Mouse (Mus musculus) ES-E14 (cell line): Measurements from ENCODE around the gene Reck. TPM values are rescaled to one million over a fixed set of nuclear protein-coding genes. Genes with fewer than 3 reads are reported as not detected.
A peak's percentile ranks its signal among the peaks of the same experiment; 100 is the strongest.

Experiments
- DNase-seq: peaks from one replicate; pipeline ENCODE4 v3.0.0-alpha.2; 2013; ENCODE audit warnings: low read depth, low spot score
- H3K27ac ChIP-seq: 2 replicates; pipeline ENCODE4 v1.5.1; 2012; ENCODE audit warnings: low read depth, mild to moderate bottlenecking, low read length, moderate library complexity, mixed read lengths; ENCODE audit not compliant: poor library complexity, insufficient read depth, severe bottlenecking
- H3K36me3 ChIP-seq: 2 replicates; pipeline ENCODE4 v1.6.1; 2012; ENCODE audit warnings: mild to moderate bottlenecking, low read length, moderate library complexity, mixed read lengths; ENCODE audit not compliant: control insufficient read depth, poor library complexity, insufficient read depth, severe bottlenecking
- H3K4me1 ChIP-seq, 2 experiments: fragments of 150-350 bp in 1 of 2; sonication (generic) in 1 of 2; 2 replicates each; pipeline ENCODE4 v1.6.1; 2012; ENCODE audit warnings: low read length in 2 of 2, mild to moderate bottlenecking in 1 of 2, mixed read lengths in 1 of 2; ENCODE audit not compliant: control insufficient read depth in 2 of 2, insufficient read depth in 2 of 2, poor library complexity in 1 of 2
- H3K4me3 ChIP-seq, 2 experiments: fragments of 150-350 bp in 1 of 2; sonication (generic) in 1 of 2; 2 replicates each; pipeline ENCODE4 v1.5.1; 2012; ENCODE audit warnings: low read length in 2 of 2, low read depth in 1 of 2, mild to moderate bottlenecking in 1 of 2, mixed read lengths in 1 of 2; ENCODE audit not compliant: insufficient read depth in 1 of 2, poor library complexity in 1 of 2, severe bottlenecking in 1 of 2
- H3K9ac ChIP-seq: 2 replicates; pipeline ENCODE4 v1.6.1; 2012; ENCODE audit warnings: low read depth, mild to moderate bottlenecking, low read length, mixed read lengths; ENCODE audit not compliant: poor library complexity, insufficient read depth, severe bottlenecking
- H3K9me3 ChIP-seq: fragments of 150-350 bp; sonication (generic); 2 replicates; pipeline ENCODE4 v1.6.1; 2012; ENCODE audit warnings: low read depth, mild to moderate bottlenecking, low read length; ENCODE audit not compliant: control insufficient read depth, insufficient read depth
- CHD2 ChIP-seq: IDR thresholded peaks from 2 replicates; pipeline ENCODE4 v1.6.1; 2014; ENCODE audit warnings: mild to moderate bottlenecking, low read depth, low read length, inconsistent platforms
- HCFC1 ChIP-seq: IDR thresholded peaks from 2 replicates; pipeline ENCODE4 v1.6.1; 2012; ENCODE audit warnings: low read length, inconsistent platforms, borderline replicate concordance; ENCODE audit not compliant: insufficient read depth
- MAFK ChIP-seq: IDR thresholded peaks from 2 replicates; pipeline ENCODE4 v1.6.1; 2014; ENCODE audit warnings: mild to moderate bottlenecking, low read depth, low read length, inconsistent platforms; ENCODE audit not compliant: insufficient read depth
- ZC3H11A ChIP-seq: IDR thresholded peaks from 2 replicates; pipeline ENCODE4 v1.6.1; 2012; ENCODE audit warnings: low read depth, mild to moderate bottlenecking, inconsistent platforms, low read length, borderline replicate concordance
- ZNF384 ChIP-seq: IDR thresholded peaks from 2 replicates; pipeline ENCODE4 v1.6.1; 2012; ENCODE audit warnings: low read depth, low read length, inconsistent platforms
- in situ Hi-C, 2 experiments: fragments of 600-800 bp; cut with MboI; formaldehyde crosslinking; loops; one replicate each; pipeline ENCODE4 v1.15.1; 2025; ENCODE audit warnings: low sequenced_read_pairs in 2 of 2, inconsistent platforms in 1 of 2; ENCODE audit not compliant: unreplicated experiment in 2 of 2
- total RNA-seq: library from RNA; depleted of rRNA; stranded (reverse); fragments of 300-350 nt; gene quantifications from 2 replicates; pipeline ENCODE4 v1.2.3, GENCODE M21; 2012

Gene Reck
- total RNA-seq, 1 experiment, result 4.0 TPM

GRCm38 (mm10) chr4:43983756-43984155, 108.4 kb downstream of the Reck start:
- Histone ChIP-seq H3K9ac (no peak overlapping the region), H3K4me3 (peak overlapping the region in 1 of 2 experiments; percentile 29; a peak in 1 of 4 replicates), H3K27ac (no peak overlapping the region), H3K4me1 (peaks cover 0 to 12% of the 10 kb centered on the region in 2 experiments; a peak in 2 of 4 replicates), H3K9me3 (no peaks in the 10 kb centered on the region), H3K36me3 (no peaks in the 10 kb centered on the region)
- DNase-seq, result no peak
- in situ Hi-C loops, result loop anchor here in 1 of 2 experiments (5.0 kb wide), 1 partner anchor 56 kb away; no protein-coding TSS in a partner anchor
- TF ChIP-seq ZC3H11A, result no peak
- TF ChIP-seq ZNF384, result no peak
- TF ChIP-seq CHD2, result no peak
- TF ChIP-seq HCFC1, result no peak
- no peak for TF ChIP-seq MAFK

DNA sequence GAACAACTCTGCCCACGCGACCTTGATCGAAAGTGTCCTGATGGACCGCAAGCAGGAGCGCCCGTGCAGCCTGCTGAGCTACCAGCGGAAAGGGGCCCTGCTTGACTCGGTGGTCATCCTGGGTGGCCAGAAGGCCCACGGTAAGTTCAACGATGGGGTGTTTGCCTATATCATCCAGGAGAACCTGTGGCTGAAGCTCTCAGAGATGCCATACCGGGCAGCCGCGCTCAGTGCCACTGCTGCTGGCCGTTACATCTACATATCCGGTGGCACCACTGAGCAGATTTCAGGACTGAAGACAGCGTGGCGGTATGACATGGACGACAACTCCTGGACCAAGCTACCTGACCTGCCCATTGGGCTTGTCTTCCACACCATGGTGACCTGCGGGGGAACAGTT, 109.0 kb downstream of the Reck start:
- H3K9ac ChIP-seq, result no peak overlapping the region
- DNase-seq, result no peak
- in situ Hi-C loops, result loop anchor here in 1 of 2 experiments (5.0 kb wide), 1 partner anchor 57 kb away; no protein-coding TSS in a partner anchor
- peaks cover 0 to 7% of the 10 kb centered on the region in 2 experiments; a peak in 2 of 4 replicates for H3K4me1 ChIP-seq
- H3K36me3 ChIP-seq, result no peaks in the 10 kb centered on the region
- H3K4me3 ChIP-seq, result peak overlapping the region in 1 of 2 experiments; percentile 29; a peak in 1 of 4 replicates
- H3K27ac ChIP-seq, result no peak overlapping the region
- no peak for TF ChIP-seq ZNF384
- TF ChIP-seq ZC3H11A, result no peak
- TF ChIP-seq MAFK, result no peak
- TF ChIP-seq HCFC1, result no peak
- no peak for TF ChIP-seq CHD2
- H3K9me3 ChIP-seq, result no peaks in the 10 kb centered on the region

- H3K36me3 ChIP-seq, result no peaks in the 10 kb centered on the region
- no peaks in the 10 kb centered on the region for H3K9me3 ChIP-seq
- DNase-seq, result no peak
- no peak overlapping the region for H3K4me3 ChIP-seq
- no peak overlapping the region for H3K27ac ChIP-seq
- peaks cover 4 to 5% of the 10 kb centered on the region in 2 experiments; a peak in 1 of 4 replicates for H3K4me1 ChIP-seq
- TF ChIP-seq MAFK (no peak), ZC3H11A (no peak), HCFC1 (no peak)
- in situ Hi-C loops, result no loop called here
- no peak overlapping the region for H3K9ac ChIP-seq
These were observed 113.6 kb downstream of the Reck start for GRCm38 (mm10) chr4:43988976-43989375.

DNA sequence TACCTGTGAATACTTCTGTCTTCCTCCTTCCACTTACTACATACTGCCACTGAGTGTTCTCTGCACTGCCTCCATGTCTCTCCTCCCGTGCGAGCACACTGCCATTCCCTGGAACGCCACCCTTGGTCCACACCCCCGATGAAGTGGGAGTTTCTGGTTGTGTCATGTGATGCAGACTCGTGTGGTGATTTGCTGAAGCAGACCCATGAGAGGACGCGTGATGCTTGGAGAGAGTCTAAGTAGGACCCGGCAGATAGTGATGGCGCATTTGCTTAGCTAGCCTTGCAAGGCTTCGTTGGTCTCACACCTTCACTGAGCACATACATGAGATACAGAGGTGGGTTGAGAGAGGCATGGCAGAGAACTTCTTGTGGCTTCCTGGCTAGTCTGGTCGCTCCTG, 117.7 kb downstream of the Reck start:
- Histone ChIP-seq H3K9ac (peak overlapping the region; percentile 78), H3K9me3 (no peaks in the 10 kb centered on the region), H3K27ac (0 out of 2 replicates have a peak overlapping the region, but pooled peaks have one; percentile 20), H3K4me1 (peaks cover 4 to 6% of the 10 kb centered on the region in 2 experiments; a peak in 2 of 4 replicates), H3K36me3 (no peaks in the 10 kb centered on the region), H3K4me3 (peak overlapping the region; percentile 70 to 91)
- in situ Hi-C loops, result no loop called here
- TF ChIP-seq MAFK (peak; percentile 73), ZC3H11A (no peak), HCFC1 (no peak)
- DNase-seq, result peak; percentile 68

DNA sequence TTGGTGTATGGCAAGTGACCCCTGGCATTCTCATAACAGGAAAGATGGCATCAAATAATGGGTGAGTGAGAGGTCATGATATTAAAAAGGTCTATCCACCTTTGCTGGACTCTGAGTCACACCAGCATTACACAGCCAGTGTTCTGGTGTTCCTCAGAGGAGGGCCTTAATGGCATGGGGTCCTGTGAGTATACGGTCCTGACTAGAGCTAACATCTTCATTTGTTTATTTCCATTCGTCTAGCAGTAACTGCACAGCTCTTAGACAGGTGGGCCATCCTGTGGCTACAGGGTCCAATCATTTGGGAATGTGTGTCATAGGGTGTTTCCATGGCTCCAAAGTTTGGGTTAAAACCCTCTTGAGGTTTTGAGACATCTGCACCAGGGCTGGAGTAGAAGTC, 119.0 kb downstream of the Reck start:
- H3K27ac ChIP-seq, result no peak overlapping the region
- no peak overlapping the region for H3K4me3 ChIP-seq
- H3K36me3 ChIP-seq, result no peaks in the 10 kb centered on the region
- H3K4me1 ChIP-seq, result peaks cover 4 to 6% of the 10 kb centered on the region in 2 experiments; a peak in 2 of 4 replicates
- in situ Hi-C loops, result no loop called here
- no peak overlapping the region for H3K9ac ChIP-seq
- no peaks in the 10 kb centered on the region for H3K9me3 ChIP-seq
- no peak for DNase-seq
- no peak for TF ChIP-seq CHD2
- TF ChIP-seq MAFK, result no peak
- TF ChIP-seq ZNF384, result no peak
- TF ChIP-seq HCFC1, result no peak
- no peak for TF ChIP-seq ZC3H11A
